Mouse (Mus musculus) small intestine, adult 10 weeks (tissue): ENCODE measurements around the gene Aldh3a2. TPM values are rescaled to one million over a fixed set of nuclear protein-coding genes. Genes with fewer than 3 reads are reported as not detected.

Experiments
- polyA plus RNA-seq: library from polyadenylated mRNA; stranded (reverse); fragments of 350-450 nt; fragmentation: Illumina TruSeq; extraction: RNeasy Lipid Tissue Mini Kit (QIAGEN cat#74804); gene quantifications from one replicate; pipeline ENCODE4 v1.2.3, GENCODE M21; 2014; ENCODE audit warnings: low replicate concordance

Aldh3a2 gene
- polyA plus RNA-seq: 169 TPM

GRCm38 (mm10) chr11:61266551-61267533, at the start of gene Aldh3a2:
Gene Aldh3a2, minus strand, starts transcription at chr11:61267464.

GRCm38 (mm10) chr11:61207487-61208246, 59.6 kb downstream of the Aldh3a2 start, which contains the start of gene Aldh3a1:
Gene Aldh3a1, plus strand, starts transcription at chr11:61207537.

GRCm38 (mm10) chr11:61174821-61175658, 92.2 kb downstream of the Aldh3a2 start, which contains the start of gene Usp22:
Gene Usp22, minus strand, starts transcription at chr11:61175055.

Other genes starting within 250 kb of the Aldh3a2 start
- not detected for gene Kcnj12, start 244.9 kb downstream of the Aldh3a2 start, polyA plus RNA-seq
- gene Tnfrsf13b, start 140.7 kb downstream of the Aldh3a2 start, polyA plus RNA-seq: 4.5 TPM
- 12.7 TPM for gene Usp22, start 92.4 kb downstream of the Aldh3a2 start, polyA plus RNA-seq
- gene Aldh3a1, start 59.9 kb downstream of the Aldh3a2 start, polyA plus RNA-seq: not detected
- gene Slc47a2, start 75.4 kb upstream of the Aldh3a2 start, polyA plus RNA-seq: not detected
- 73.8 TPM for gene Slc47a1, start 110.9 kb upstream of the Aldh3a2 start, polyA plus RNA-seq
- gene Rnf112, start 186.7 kb upstream of the Aldh3a2 start, polyA plus RNA-seq: not detected
- gene Mfap4, start 218.0 kb upstream of the Aldh3a2 start, polyA plus RNA-seq: not detected
- gene Mapk7, start 226.9 kb upstream of the Aldh3a2 start, polyA plus RNA-seq: 0.26 TPM
- not detected for gene B9d1, start 237.7 kb upstream of the Aldh3a2 start, polyA plus RNA-seq